Mouse (Mus musculus) limb, embryonic 11.5 days (tissue): ENCODE data around the gene Hrh3. TPM values are rescaled to one million over a fixed set of nuclear protein-coding genes. Genes with fewer than 3 reads are reported as not detected.

Experiments
- ATAC-seq: fragments of 200-750 bp; cut with Nextera tagmentation; 2 replicates; pipeline ENCODE4 v1.8.0; 2017; ENCODE audit warnings: low read depth; ENCODE audit not compliant: insufficient number of reproducible peaks, low FRiP score, low TSS enrichment
- DNase-seq: peaks from one replicate; pipeline ENCODE4 v3.0.0-alpha.2; 2015; ENCODE audit warnings: low spot score
- H3K27ac ChIP-seq: fragments of 300-500 bp; sonication (generic); replicated peaks from 2 replicates; pipeline ENCODE4 v1.5.1; 2014; ENCODE audit warnings: low read depth, mild to moderate bottlenecking, low read length
- H3K27me3 ChIP-seq: fragments of 300-500 bp; sonication (generic); 2 replicates; pipeline ENCODE4 v1.6.1; 2014; ENCODE audit warnings: mild to moderate bottlenecking, low read length, mixed read lengths; ENCODE audit not compliant: control insufficient read depth, insufficient read depth
- H3K36me3 ChIP-seq: fragments of 300-500 bp; sonication (generic); 2 replicates; pipeline ENCODE4 v1.6.1; 2014; ENCODE audit warnings: mild to moderate bottlenecking, low read length, moderate library complexity, mixed read lengths; ENCODE audit not compliant: control insufficient read depth, insufficient read depth
- H3K4me1 ChIP-seq: fragments of 300-500 bp; sonication (generic); 2 replicates; pipeline ENCODE4 v1.6.1; 2014; ENCODE audit warnings: low read length, mixed read lengths; ENCODE audit not compliant: control insufficient read depth, insufficient read depth
- H3K4me2 ChIP-seq: fragments of 300-500 bp; sonication (generic); 2 replicates; pipeline ENCODE4 v1.6.1; 2014; ENCODE audit warnings: low read depth, mild to moderate bottlenecking, moderate library complexity; ENCODE audit not compliant: severe bottlenecking
- H3K4me3 ChIP-seq: fragments of 300-500 bp; sonication (generic); 2 replicates; pipeline ENCODE4 v1.5.1; 2014; ENCODE audit warnings: low read depth, low read length
- H3K9ac ChIP-seq: fragments of 300-500 bp; sonication (generic); 2 replicates; pipeline ENCODE4 v1.6.1; 2014; ENCODE audit warnings: mild to moderate bottlenecking, low read length
- H3K9me3 ChIP-seq: fragments of 300-500 bp; sonication (generic); 2 replicates; pipeline ENCODE4 v1.6.1; 2016; ENCODE audit warnings: low read length; ENCODE audit not compliant: control insufficient read depth
- WGBS: fragments of 180-500 bp; shearing (Covaris S2); extraction: QIAGEN DNeasy Blood & Tissue Kit; methylation state at CpG from one replicate; pipeline ENCODE4 v1.1.7; 2014; 5-methylcytosine and 5-hydroxymethylcytosine counted together
- polyA plus RNA-seq: library from polyadenylated mRNA; unstranded; fragments of >200 nt; fragmentation: Nextera tagmentation; extraction: Ambion mirVana; gene quantifications from 2 replicates; pipeline ENCODE4 v1.2.1, GENCODE M21; 2014

The Hrh3 gene
- polyA plus RNA-seq, 1 experiment from 2014 or later: 0.12 TPM

DNA sequence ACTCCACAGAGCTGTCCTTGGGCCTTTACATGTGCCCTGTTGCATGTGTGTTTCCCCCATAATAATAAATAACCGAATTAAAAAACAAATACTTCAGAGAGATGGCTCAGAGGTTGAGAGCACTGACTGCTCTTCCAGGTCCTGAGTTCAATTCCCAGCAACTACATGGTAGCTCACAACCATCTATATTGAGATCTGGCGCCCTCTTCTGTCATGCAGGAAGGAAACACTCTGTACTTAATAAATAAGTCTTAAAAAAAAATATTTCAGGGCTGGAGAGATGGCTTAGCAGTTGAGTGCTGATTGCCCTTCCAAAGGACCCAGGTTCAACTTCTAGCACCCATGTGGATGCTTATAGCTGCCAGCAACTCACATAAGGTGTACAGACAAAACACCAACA lies 19.9 kb upstream of the Hrh3 start:
- no peak for DNase-seq
- Histone ChIP-seq H3K9ac (no peak overlapping the region), H3K36me3 (no peaks in the 10 kb centered on the region; the same call in 1 of the 2 replicates), H3K4me2 (no peak overlapping the region), H3K4me1 (peaks cover 9% of the 10 kb centered on the region), H3K27me3 (no peaks in the 10 kb centered on the region), H3K9me3 (no peaks in the 10 kb centered on the region), H3K4me3 (no peak overlapping the region), H3K27ac (no peak overlapping the region)
- ATAC-seq: no peak
- WGBS: 80% methylated on average over 2 of the region's 2 CpGs

DNA sequence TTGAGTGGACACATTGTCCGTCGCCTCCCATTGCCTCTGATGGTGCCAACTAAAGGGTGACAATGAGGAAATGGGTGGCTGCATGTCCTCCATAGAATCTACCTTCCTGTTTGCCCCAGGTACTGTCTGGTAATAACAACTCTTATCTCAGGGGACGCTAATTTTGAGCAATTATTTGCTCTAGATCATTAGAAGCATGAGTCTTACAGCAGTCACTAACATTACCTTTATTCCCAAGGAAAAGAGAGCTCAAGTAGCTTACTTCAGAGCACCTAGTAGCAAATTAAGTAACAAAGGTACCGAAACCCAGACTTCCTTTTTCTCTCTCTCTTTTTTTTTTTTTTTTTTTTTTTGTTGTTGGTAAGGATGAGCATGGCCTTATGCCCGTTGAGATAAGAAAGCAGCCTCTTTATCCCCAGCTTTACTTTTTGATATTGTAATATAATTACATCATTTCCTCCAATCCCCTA lies 16.0 kb upstream of the Hrh3 start:
- peaks cover 7% of the 10 kb centered on the region for H3K4me1 ChIP-seq
- no peaks in the 10 kb centered on the region for H3K9me3 ChIP-seq
- H3K27me3 ChIP-seq: no peaks in the 10 kb centered on the region; the same call in 1 of the 2 replicates
- WGBS: 70% methylated on average over 5 of the region's 5 CpGs
- DNase-seq (no peak), ATAC-seq (no peak)
- H3K27ac ChIP-seq: no peak overlapping the region
- peak overlapping the region; percentile 78 for H3K4me3 ChIP-seq
- H3K4me2 ChIP-seq: peak overlapping the region; percentile 69
- no peak overlapping the region for H3K9ac ChIP-seq
- H3K36me3 ChIP-seq: no peaks in the 10 kb centered on the region; the same call in 1 of the 2 replicates

DNA sequence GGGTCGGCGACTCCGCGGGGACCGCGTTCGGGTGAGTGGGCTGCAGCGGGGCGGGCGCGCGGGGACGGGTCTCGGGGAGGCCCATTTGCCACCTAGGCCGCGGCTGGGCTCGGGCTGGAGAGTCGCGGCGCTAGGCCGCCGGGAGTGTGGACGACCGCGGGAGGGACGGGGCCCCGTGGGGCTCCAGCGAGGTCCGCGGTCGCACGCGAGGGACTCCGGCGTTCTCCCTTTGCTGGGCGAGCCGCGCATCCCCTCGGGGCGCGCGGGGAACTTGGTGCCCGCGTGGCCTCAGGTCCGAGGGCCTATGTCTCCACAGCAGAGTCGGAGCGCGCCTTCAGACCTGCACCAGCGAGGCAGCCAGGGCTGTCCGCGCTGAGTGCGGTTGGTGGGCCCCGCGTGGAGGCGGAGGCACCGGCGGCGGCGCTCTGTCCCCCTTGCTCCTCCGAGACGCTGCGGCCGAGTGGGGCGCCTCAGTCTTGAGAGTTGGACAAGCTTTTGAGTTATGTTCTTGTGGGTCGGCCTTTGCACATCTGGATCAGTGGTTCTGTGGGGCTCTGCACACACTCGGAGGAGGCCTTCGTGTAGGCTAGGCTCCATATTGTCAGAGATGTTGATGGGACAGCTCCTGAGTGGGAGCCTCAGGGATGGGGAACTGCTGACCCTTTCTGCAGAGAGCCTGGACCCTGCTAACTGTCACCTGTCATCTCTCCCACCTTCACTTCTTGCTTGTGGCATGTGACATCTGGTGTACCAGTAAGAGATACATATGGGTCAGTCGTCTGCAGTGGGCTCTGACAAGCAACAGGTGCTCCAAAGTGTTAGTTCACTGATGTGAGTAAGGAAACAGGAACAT lies 15.4 kb upstream of the Hrh3 start:
- peaks cover 7% of the 10 kb centered on the region for H3K4me1 ChIP-seq
- H3K9me3 ChIP-seq: no peaks in the 10 kb centered on the region
- DNase-seq (peak; percentile 56), ATAC-seq (peak; percentile 31; the same call in 1 of the 2 replicates)
- H3K9ac ChIP-seq: peak overlapping the region; percentile 67
- no peaks in the 10 kb centered on the region; the same call in 1 of the 2 replicates for H3K27me3 ChIP-seq
- peak overlapping the region; percentile 78 for H3K4me3 ChIP-seq
- WGBS: under 1% methylated on average over 45 of the region's 68 CpGs
- H3K4me2 ChIP-seq: peak overlapping the region; percentile 69
- H3K27ac ChIP-seq: no peak overlapping the region
- H3K36me3 ChIP-seq: no peaks in the 10 kb centered on the region; the same call in 1 of the 2 replicates

DNA sequence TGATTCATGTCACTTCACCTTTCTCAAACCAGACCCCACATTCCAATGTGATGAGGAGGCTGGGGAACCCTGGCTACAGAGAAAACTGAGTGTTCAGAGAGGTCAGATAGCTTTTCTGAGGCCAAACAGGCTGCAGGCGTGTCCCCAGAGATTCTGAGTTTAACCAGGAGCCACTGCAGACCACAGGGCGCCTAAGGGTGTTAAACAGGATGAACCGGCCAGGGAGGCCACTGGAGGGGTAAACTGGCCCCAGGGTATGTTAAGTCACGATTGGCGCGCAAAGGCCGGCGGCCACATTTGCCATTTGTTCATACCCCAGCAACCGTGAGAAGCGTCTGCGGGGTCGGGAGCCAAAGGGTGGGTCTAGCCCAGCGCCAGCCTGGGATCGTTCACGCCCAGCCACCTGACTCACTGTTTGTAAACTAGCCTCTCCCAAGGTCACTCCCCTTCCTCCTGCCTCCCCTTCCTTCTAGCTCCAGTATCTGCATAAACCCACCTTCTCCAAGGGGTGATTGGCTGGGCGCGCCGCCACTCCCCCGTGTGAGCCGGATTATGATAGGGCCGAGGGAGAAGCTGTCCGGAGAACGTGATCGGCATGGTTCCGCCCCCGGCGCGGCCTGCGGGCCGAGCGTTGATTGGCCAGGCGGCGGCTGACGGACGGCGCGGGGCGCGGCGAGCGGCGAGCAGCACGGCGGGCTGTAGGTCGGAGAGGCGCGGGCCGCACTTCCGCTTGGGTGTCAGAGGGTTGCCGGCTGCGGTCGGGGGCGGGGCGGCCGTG lies 14.6 kb upstream of the Hrh3 start, which contains the start of gene Osbpl2:
Gene Osbpl2 (plus strand): TSS at position 646 of the 778 bp plus-strand sequence.
- Histone ChIP-seq H3K9me3 (no peaks in the 10 kb centered on the region), H3K4me2 (peak within 1 kb of the TSS; percentile 69), H3K27me3 (no peaks in the 10 kb centered on the region; the same call in 1 of the 2 replicates), H3K4me1 (peaks cover 7% of the 10 kb centered on the region), H3K27ac (no peak within 1 kb of the TSS), H3K36me3 (no peaks in the 10 kb centered on the region; the same call in 1 of the 2 replicates), H3K9ac (peak within 1 kb of the TSS; percentile 67), H3K4me3 (peak within 1 kb of the TSS; percentile 78)
- peak; percentile 100 for DNase-seq
- under 1% methylated on average over 49 of the region's 55 CpGs for WGBS
- ATAC-seq: peak; percentile 99

DNA sequence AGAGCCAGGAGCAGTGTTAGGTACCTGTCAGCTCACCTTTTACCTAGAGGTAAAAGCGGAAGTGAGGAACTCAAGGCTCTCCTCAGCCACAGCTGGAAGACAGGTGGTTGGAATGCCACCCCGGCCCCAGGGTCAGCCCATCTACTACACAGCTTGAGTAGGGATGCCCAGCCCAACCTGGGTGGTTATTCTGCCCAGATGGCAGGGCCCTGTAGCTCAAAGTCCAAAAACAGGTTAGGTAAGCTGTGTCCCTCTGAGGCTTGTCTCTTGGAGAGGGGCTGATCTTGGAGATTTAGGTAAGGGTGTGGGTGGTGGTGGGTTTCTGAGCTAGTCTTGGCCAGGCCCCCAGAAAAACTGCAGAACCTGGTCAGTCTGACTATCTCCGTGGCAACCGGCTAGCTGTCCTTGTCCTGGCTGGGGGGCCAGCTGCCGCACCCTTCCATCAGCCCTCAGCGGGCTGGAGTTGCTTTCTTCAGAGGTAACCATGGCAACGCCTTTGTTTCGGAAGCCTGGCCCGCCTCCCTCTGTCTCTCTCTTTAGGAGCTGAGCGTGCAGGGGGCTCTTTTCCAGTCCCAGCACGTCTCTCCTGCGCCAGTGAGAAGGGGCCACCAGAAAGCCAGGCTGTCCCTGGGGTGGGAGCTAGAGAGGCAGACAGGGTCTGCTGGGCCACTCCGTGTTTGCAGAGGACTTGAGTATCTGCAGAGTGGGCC lies 13.4 kb upstream of the Hrh3 start:
- Histone ChIP-seq H3K4me2 (no peak overlapping the region; the same call in 1 of the 2 replicates), H3K27me3 (no peaks in the 10 kb centered on the region; the same call in 1 of the 2 replicates), H3K4me1 (peaks cover 7% of the 10 kb centered on the region), H3K36me3 (no peaks in the 10 kb centered on the region), H3K9me3 (no peaks in the 10 kb centered on the region), H3K27ac (no peak overlapping the region), H3K9ac (no peak overlapping the region), H3K4me3 (no peak overlapping the region)
- WGBS: 9% methylated on average over 13 of the region's 13 CpGs
- ATAC-seq (no peak), DNase-seq (no peak)

- no peak overlapping the region for H3K27ac ChIP-seq
- H3K9me3 ChIP-seq: no peaks in the 10 kb centered on the region
- H3K4me2 ChIP-seq: no peak overlapping the region
- DNase-seq: no peak
- no peaks in the 10 kb centered on the region; the same call in 1 of the 2 replicates for H3K27me3 ChIP-seq
- 74% methylated on average over 8 of the region's 8 CpGs for WGBS
- peaks cover 7% of the 10 kb centered on the region for H3K4me1 ChIP-seq
- no peak overlapping the region for H3K9ac ChIP-seq
- no peaks in the 10 kb centered on the region for H3K36me3 ChIP-seq
- no peak overlapping the region for H3K4me3 ChIP-seq
- no peak for ATAC-seq
Observed at GRCm38 (mm10) chr2:180116741-180117484, 12.6 kb upstream of the Hrh3 start.

DNA sequence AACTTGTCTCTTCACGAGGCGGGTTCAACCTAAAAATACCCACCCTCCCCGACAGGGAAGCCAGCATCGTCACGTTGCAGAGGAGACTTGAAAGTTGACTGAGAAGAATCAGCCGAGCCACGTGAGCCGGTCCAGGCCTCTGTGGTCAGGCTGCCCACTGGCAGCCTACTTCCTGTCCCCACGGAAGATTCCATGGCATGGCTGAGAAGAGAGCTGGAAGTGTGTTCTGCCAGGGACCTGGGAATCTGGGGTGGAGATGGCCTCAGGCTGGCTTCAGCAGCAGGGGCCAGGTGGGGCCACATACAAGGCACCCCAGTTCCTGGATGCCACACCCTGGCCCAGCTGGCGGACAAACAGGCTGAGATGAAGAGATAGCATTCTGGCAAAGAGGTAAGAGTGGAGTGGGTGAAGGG lies 11.8 kb upstream of the Hrh3 start:
- H3K36me3 ChIP-seq: no peaks in the 10 kb centered on the region
- H3K27me3 ChIP-seq: no peaks in the 10 kb centered on the region; the same call in 1 of the 2 replicates
- H3K27ac ChIP-seq: no peak overlapping the region
- ATAC-seq (no peak), DNase-seq (no peak)
- no peak overlapping the region for H3K9ac ChIP-seq
- H3K4me3 ChIP-seq: no peak overlapping the region
- WGBS: 69% methylated on average over 10 of the region's 10 CpGs
- H3K4me2 ChIP-seq: no peak overlapping the region
- H3K9me3 ChIP-seq: no peaks in the 10 kb centered on the region
- peaks cover 7% of the 10 kb centered on the region for H3K4me1 ChIP-seq
